Mouse (Mus musculus) limb, embryonic 14.5 days (tissue): ENCODE results near the gene Ggta1. TPM values are rescaled to one million over a fixed set of nuclear protein-coding genes. Genes with fewer than 3 reads are reported as not detected.
A peak's percentile ranks its signal among the peaks of the same experiment; 100 is the strongest.

Experiments used
- ATAC-seq: fragments of 200-750 bp; cut with Nextera tagmentation; 2 replicates; pipeline ENCODE4 v1.8.0; 2017; ENCODE audit warnings: low read depth, moderate number of reproducible peaks, moderate TSS enrichment; ENCODE audit not compliant: low FRiP score
- DNase-seq: peaks from one replicate; pipeline ENCODE4 v3.0.0-alpha.2; 2015; ENCODE audit warnings: low spot score
- H3K27ac ChIP-seq: fragments of 300-500 bp; sonication (generic); replicated peaks from 2 replicates; pipeline ENCODE4 v1.5.1; 2014; ENCODE audit warnings: low read depth, mild to moderate bottlenecking, low read length, moderate library complexity, mixed read lengths
- H3K27me3 ChIP-seq: fragments of 300-500 bp; sonication (generic); 2 replicates; pipeline ENCODE4 v1.6.1; 2014; ENCODE audit warnings: low read length, mixed read lengths; ENCODE audit not compliant: control insufficient read depth, insufficient read depth
- H3K36me3 ChIP-seq: fragments of 300-500 bp; sonication (generic); 2 replicates; pipeline ENCODE4 v1.6.1; 2014; ENCODE audit warnings: mild to moderate bottlenecking, low read length, moderate library complexity, mixed read lengths; ENCODE audit not compliant: control insufficient read depth, insufficient read depth
- H3K4me1 ChIP-seq: fragments of 300-500 bp; sonication (generic); 2 replicates; pipeline ENCODE4 v1.6.1; 2014; ENCODE audit warnings: antibody characterized with exemption, low read length, mixed read lengths; ENCODE audit not compliant: control insufficient read depth, insufficient read depth
- H3K4me2 ChIP-seq: fragments of 300-500 bp; sonication (generic); replicated peaks from 2 replicates; pipeline ENCODE4 v1.6.1; 2014; ENCODE audit warnings: low read depth, mild to moderate bottlenecking, low read length, moderate library complexity; ENCODE audit not compliant: severe bottlenecking
- H3K4me3 ChIP-seq: fragments of 300-500 bp; sonication (generic); replicated peaks from 2 replicates; pipeline ENCODE4 v1.5.1; 2014; ENCODE audit warnings: low read length
- H3K9ac ChIP-seq: fragments of 300-500 bp; sonication (generic); 2 replicates; pipeline ENCODE4 v1.6.1; 2014; ENCODE audit warnings: mild to moderate bottlenecking, low read depth, low read length, moderate library complexity; ENCODE audit not compliant: severe bottlenecking
- H3K9me3 ChIP-seq: fragments of 300-500 bp; sonication (generic); 2 replicates; pipeline ENCODE4 v1.6.1; 2016; ENCODE audit warnings: low read length; ENCODE audit not compliant: control insufficient read depth
- POLR2A ChIP-seq: fragments of 200-500 bp; IDR thresholded peaks from 2 replicates; pipeline ENCODE4 v1.8.0; 2012; ENCODE audit warnings: inconsistent platforms, mild to moderate bottlenecking, moderate library complexity, borderline replicate concordance; ENCODE audit not compliant: insufficient read depth, insufficient read length; ENCODE audit errors: extremely low read depth
- whole genome bisulfite sequencing: fragments of 180-500 bp; shearing (Covaris S2); extraction: QIAGEN DNeasy Blood & Tissue Kit; methylation state at CpG from one replicate; pipeline ENCODE4 v1.1.7; 2014; 5-methylcytosine and 5-hydroxymethylcytosine counted together
- polyA plus RNA-seq, 2 experiments: library from polyadenylated mRNA; depleted of rRNA in 1 of 2; stranded (reverse) in 1 of 2; unstranded in 1 of 2; fragments of >200 nt; fragmentation: Nextera tagmentation in 1 of 2; extraction: Ambion mirVana in 1 of 2; gene quantifications; 2 replicates each; pipeline versions ENCODE4 v1.2.1 to v1.2.3; 2012 to 2014

Gene Ggta1
- polyA plus RNA-seq (2012; rRNA removed) (27.4 TPM in 2 replicates), polyA plus RNA-seq (2014; fragmentation: Nextera tagmentation; extraction: Ambion mirVana) (29.2 and 36.1 TPM in 2 replicates)

DNA sequence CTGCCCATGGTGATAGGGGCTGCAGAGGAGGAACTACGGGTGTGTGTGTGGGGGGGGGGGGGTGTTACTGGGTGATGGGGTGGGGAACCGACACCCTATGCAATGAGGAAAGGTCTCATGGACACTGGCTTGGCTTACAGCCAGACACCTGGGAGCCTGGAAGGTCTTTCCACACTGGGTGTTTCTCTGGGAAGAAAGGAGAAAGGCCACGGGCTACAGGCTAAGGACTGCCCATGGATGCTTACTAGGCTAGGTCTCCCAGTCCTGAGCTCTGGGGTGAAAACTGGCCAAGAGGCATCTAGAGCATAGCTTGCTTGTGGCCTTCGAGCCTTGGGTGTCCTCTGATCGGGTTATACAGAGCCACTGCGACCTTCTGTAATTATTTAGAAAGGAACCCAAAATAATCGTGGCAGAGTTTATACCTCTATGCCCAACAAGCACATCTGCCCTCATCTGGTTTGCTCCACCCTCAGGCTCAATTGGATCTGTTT lies at the start of gene Ggta1:
Ggta1 (minus strand) TSS at position 441 of the 491 bp plus-strand sequence.
- Histone ChIP-seq H3K27me3 (0 out of 2 replicates have a peak, but pooled peaks cover 4% of the 10 kb centered on the region), H3K36me3 (no peaks in the 10 kb centered on the region), H3K4me3 (peak within 1 kb of the TSS; percentile 55), H3K9ac (peak within 1 kb of the TSS; percentile 70), H3K9me3 (no peaks in the 10 kb centered on the region), H3K4me2 (peak within 1 kb of the TSS; percentile 93), H3K27ac (peak within 1 kb of the TSS; percentile 52), H3K4me1 (peaks cover 11% of the 10 kb centered on the region)
- ATAC-seq = no peak
- WGBS = 15% methylated on average over 6 of the region's 7 CpGs
- TF ChIP-seq POLR2A = no peak
- no peak for DNase-seq

DNA sequence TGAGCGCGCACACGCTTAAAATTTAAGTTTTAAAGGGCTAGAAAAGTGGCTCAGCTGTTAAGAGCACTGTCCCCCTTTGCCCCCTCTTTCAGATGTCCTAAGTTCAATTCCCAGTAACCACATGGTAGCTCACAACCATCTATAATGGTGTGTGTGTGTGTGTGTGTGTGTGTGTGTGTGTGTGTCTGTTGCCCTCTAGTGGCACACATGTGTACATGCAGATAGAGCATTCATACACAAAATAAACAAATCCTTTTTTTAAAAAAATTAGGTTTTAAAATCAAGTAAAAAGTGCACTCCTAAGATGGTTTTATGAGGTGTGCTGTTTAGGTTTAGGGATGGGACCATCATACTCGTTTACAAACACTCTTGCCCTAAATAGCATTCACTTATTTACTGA lies 49.2 kb upstream of the Ggta1 start:
- H3K27ac ChIP-seq = no peak overlapping the region
- peaks cover 54% of the 10 kb centered on the region for H3K4me1 ChIP-seq
- 94% methylated on average over 4 of the region's 4 CpGs for WGBS
- no peaks in the 10 kb centered on the region for H3K9me3 ChIP-seq
- ATAC-seq (no peak), DNase-seq (no peak)
- no peaks in the 10 kb centered on the region for H3K27me3 ChIP-seq
- no peak overlapping the region for H3K4me2 ChIP-seq
- H3K4me3 ChIP-seq = no peak overlapping the region
- no peaks in the 10 kb centered on the region for H3K36me3 ChIP-seq
- no peak overlapping the region for H3K9ac ChIP-seq
- no peak for TF ChIP-seq POLR2A

DNA sequence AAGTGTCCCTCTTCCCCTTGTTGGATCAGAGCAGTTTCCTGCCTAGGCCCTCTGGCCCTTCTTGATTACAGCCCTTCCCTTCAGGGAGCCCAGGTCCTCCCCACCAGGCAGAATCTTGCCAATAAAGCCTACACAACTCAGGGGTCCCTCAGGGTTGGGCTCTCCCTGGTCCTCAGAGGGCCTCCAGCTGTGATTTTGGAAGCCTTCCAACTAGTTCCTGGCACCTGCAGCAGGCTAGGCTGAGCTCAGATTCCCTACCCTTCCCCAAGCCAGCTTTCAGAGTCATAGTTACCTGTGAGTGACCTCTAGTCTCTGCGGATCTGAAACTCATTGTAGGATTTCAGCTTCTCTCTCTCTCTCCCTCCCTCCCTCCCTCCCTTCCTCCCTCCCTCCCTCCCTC lies 47.9 kb upstream of the Ggta1 start:
- H3K36me3 ChIP-seq = no peaks in the 10 kb centered on the region
- no peaks in the 10 kb centered on the region for H3K9me3 ChIP-seq
- H3K27ac ChIP-seq = 0 out of 2 replicates have a peak overlapping the region, but pooled peaks have one; percentile 58
- H3K4me3 ChIP-seq = no peak overlapping the region
- TF ChIP-seq POLR2A = no peak
- no peaks in the 10 kb centered on the region for H3K27me3 ChIP-seq
- WGBS = 36% methylated on average over 1 of the region's 1 CpGs
- no peak for DNase-seq
- H3K4me2 ChIP-seq = no peak overlapping the region
- no peak for ATAC-seq
- H3K9ac ChIP-seq = no peak overlapping the region
- peaks cover 63% of the 10 kb centered on the region for H3K4me1 ChIP-seq

DNA sequence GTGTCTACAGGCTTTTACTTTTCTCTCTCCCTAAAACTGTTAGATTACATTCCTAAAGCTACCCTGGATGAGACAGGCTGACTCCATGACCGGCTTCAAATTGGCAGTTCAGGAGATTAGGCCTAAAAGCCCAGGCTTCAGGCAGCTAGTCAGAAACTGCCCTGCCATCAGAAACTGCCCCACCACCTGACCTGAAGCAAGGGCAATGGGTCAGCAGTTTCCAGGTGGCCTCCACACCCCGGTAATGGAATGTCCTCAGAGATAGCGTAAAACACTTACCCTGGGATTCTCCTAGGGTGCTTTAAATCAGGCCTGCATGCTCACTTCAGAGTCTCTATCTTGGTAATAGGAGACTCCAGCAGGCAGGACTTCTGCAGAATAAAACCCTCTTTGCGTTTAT lies 46.9 kb upstream of the Ggta1 start:
- no peak for TF ChIP-seq POLR2A
- Histone ChIP-seq H3K4me1 (peaks cover 61% of the 10 kb centered on the region), H3K9ac (no peak overlapping the region), H3K4me3 (no peak overlapping the region), H3K27me3 (no peaks in the 10 kb centered on the region), H3K4me2 (no peak overlapping the region), H3K27ac (0 out of 2 replicates have a peak overlapping the region, but pooled peaks have one; percentile 19), H3K36me3 (no peaks in the 10 kb centered on the region), H3K9me3 (no peaks in the 10 kb centered on the region)
- DNase-seq (no peak), ATAC-seq (no peak)
- 46% methylated on average over 4 of the region's 4 CpGs for WGBS

DNA sequence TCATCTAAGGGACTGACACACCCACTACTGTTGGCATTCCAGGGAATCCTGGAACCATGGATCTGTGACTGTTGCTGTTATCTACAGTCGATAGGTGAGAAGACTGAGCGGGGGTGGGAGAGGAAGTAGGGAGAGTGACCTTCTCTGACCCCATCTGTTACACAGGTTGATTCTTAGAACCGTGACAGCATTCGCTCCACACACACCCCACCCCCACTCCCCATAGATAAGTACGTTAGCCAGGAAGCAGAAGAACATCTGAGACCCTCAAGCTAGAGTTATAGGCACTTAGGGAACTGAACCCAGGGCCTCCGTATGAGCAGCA lies 46.3 kb upstream of the Ggta1 start:
- H3K27ac ChIP-seq = no peak overlapping the region; the same call in 1 of the 2 replicates
- H3K4me3 ChIP-seq = no peak overlapping the region
- DNase-seq = no peak
- no peak overlapping the region for H3K4me2 ChIP-seq
- WGBS = 25% methylated on average over 6 of the region's 6 CpGs
- no peak overlapping the region for H3K9ac ChIP-seq
- H3K36me3 ChIP-seq = no peaks in the 10 kb centered on the region
- H3K9me3 ChIP-seq = no peaks in the 10 kb centered on the region
- no peak for TF ChIP-seq POLR2A
- H3K4me1 ChIP-seq = peaks cover 61% of the 10 kb centered on the region
- no peaks in the 10 kb centered on the region for H3K27me3 ChIP-seq
- ATAC-seq = no peak
